Mouse (Mus musculus): ENCODE data around the gene Cnih1. TPM values are rescaled to one million over a fixed set of nuclear protein-coding genes. Genes with fewer than 3 reads are reported as not detected.
A peak's percentile ranks its signal among the peaks of the same experiment; 100 is the strongest.

Gene Cnih1
- polyA plus RNA-seq, 1 experiment from 2014 or later, result 90.7 TPM

GRCm38 (mm10) chr14:46782187-46782828 lies 5.9 kb downstream of the Cnih1 start:
- no peak overlapping the region for H3K9ac ChIP-seq (replicated peaks)
- TF ChIP-seq CTCF (IDR thresholded peaks at IDR 0.05; ENCODE audit: low read depth), result no peak
- no peak for TF ChIP-seq EP300 (IDR thresholded peaks at IDR 0.05; ENCODE audit: low read depth)
- H3K27me3 ChIP-seq (ENCODE audit: insufficient read depth, low read length), result no peaks in the 10 kb centered on the region
- ATAC-seq (no peak), DNase-seq (no peak)
- WGBS (ENCODE audit: insufficient replicate concordance), result 84% methylated on average over 8 of the region's 8 CpGs
- H3K36me3 ChIP-seq (replicated peaks; ENCODE audit: insufficient read depth, low read length), result peaks cover 49% of the 10 kb centered on the region
- peaks cover 8% of the 10 kb centered on the region for H3K4me1 ChIP-seq (ENCODE audit: insufficient read depth)
- no peak overlapping the region for H3K27ac ChIP-seq (ENCODE audit: low read depth)
- H3K9me3 ChIP-seq (ENCODE audit: low read length), result peaks cover 5% of the 10 kb centered on the region; the same call in 1 of the 2 replicates
- H3K4me3 ChIP-seq (ENCODE audit: low read depth, low read length), result no peak overlapping the region
- H3K4me2 ChIP-seq (ENCODE audit: low read depth, low read length), result no peak overlapping the region

GRCm38 (mm10) chr14:46781086-46781485 lies 7.1 kb downstream of the Cnih1 start:
- H3K4me3 ChIP-seq (ENCODE audit: low read depth, low read length), result no peak overlapping the region
- no peak overlapping the region for H3K4me2 ChIP-seq (ENCODE audit: low read depth, low read length)
- peaks cover 5% of the 10 kb centered on the region; the same call in 1 of the 2 replicates for H3K9me3 ChIP-seq (ENCODE audit: low read length)
- H3K4me1 ChIP-seq (ENCODE audit: insufficient read depth), result no peaks in the 10 kb centered on the region
- TF ChIP-seq CTCF (IDR thresholded peaks at IDR 0.05; ENCODE audit: low read depth) (no peak), EP300 (IDR thresholded peaks at IDR 0.05; ENCODE audit: low read depth) (no peak)
- H3K9ac ChIP-seq (replicated peaks), result no peak overlapping the region
- ATAC-seq (no peak), DNase-seq (no peak)
- no peak overlapping the region for H3K27ac ChIP-seq (ENCODE audit: low read depth)
- H3K36me3 ChIP-seq (replicated peaks; ENCODE audit: insufficient read depth, low read length), result peaks cover 59% of the 10 kb centered on the region
- 89% methylated on average over 7 of the region's 7 CpGs for WGBS (ENCODE audit: insufficient replicate concordance)
- no peaks in the 10 kb centered on the region for H3K27me3 ChIP-seq (ENCODE audit: insufficient read depth, low read length)

GRCm38 (mm10) chr14:46779217-46779616 lies 9.0 kb downstream of the Cnih1 start:
- no peak overlapping the region for H3K4me2 ChIP-seq (ENCODE audit: low read depth, low read length)
- H3K27ac ChIP-seq (ENCODE audit: low read depth), result no peak overlapping the region
- H3K4me1 ChIP-seq (ENCODE audit: insufficient read depth), result no peaks in the 10 kb centered on the region
- WGBS (ENCODE audit: insufficient replicate concordance), result 85% methylated on average over 7 of the region's 7 CpGs
- H3K27me3 ChIP-seq (ENCODE audit: insufficient read depth, low read length), result no peaks in the 10 kb centered on the region
- peaks cover 57% of the 10 kb centered on the region for H3K36me3 ChIP-seq (replicated peaks; ENCODE audit: insufficient read depth, low read length)
- TF ChIP-seq EP300 (IDR thresholded peaks at IDR 0.05; ENCODE audit: low read depth), result no peak
- TF ChIP-seq CTCF (IDR thresholded peaks at IDR 0.05; ENCODE audit: low read depth), result peak; percentile 52
- no peak overlapping the region for H3K9ac ChIP-seq (replicated peaks)
- peaks cover 5% of the 10 kb centered on the region; the same call in 1 of the 2 replicates for H3K9me3 ChIP-seq (ENCODE audit: low read length)
- ATAC-seq (no peak), DNase-seq (no peak)
- H3K4me3 ChIP-seq (ENCODE audit: low read depth, low read length), result no peak overlapping the region

GRCm38 (mm10) chr14:46778756-46779155 lies 9.5 kb downstream of the Cnih1 start:
- Histone ChIP-seq H3K27me3 (ENCODE audit: insufficient read depth, low read length) (no peaks in the 10 kb centered on the region), H3K4me2 (ENCODE audit: low read depth, low read length) (no peak overlapping the region), H3K9me3 (ENCODE audit: low read length) (peaks cover 5% of the 10 kb centered on the region; the same call in 1 of the 2 replicates), H3K27ac (ENCODE audit: low read depth) (no peak overlapping the region), H3K36me3 (replicated peaks; ENCODE audit: insufficient read depth, low read length) (peaks cover 59% of the 10 kb centered on the region), H3K9ac (replicated peaks) (no peak overlapping the region), H3K4me1 (ENCODE audit: insufficient read depth) (no peaks in the 10 kb centered on the region), H3K4me3 (ENCODE audit: low read depth, low read length) (no peak overlapping the region)
- ATAC-seq (no peak), DNase-seq (no peak)
- 91% methylated on average over 9 of the region's 9 CpGs for WGBS (ENCODE audit: insufficient replicate concordance)
- TF ChIP-seq CTCF (IDR thresholded peaks at IDR 0.05; ENCODE audit: low read depth), result no peak

- H3K4me1 ChIP-seq (ENCODE audit: insufficient read depth), result no peaks in the 10 kb centered on the region
- ATAC-seq (no peak), DNase-seq (no peak)
- no peak overlapping the region for H3K4me3 ChIP-seq (ENCODE audit: low read depth, low read length)
- no peaks in the 10 kb centered on the region for H3K9me3 ChIP-seq (ENCODE audit: low read length)
- 87% methylated on average over 6 of the region's 6 CpGs for WGBS (ENCODE audit: insufficient replicate concordance)
- H3K27ac ChIP-seq (ENCODE audit: low read depth), result no peak overlapping the region
- H3K4me2 ChIP-seq (ENCODE audit: low read depth, low read length), result no peak overlapping the region
- H3K27me3 ChIP-seq (ENCODE audit: insufficient read depth, low read length), result no peaks in the 10 kb centered on the region
- H3K36me3 ChIP-seq (replicated peaks; ENCODE audit: insufficient read depth, low read length), result peaks cover 79% of the 10 kb centered on the region
- H3K9ac ChIP-seq (replicated peaks), result no peak overlapping the region
- TF ChIP-seq EP300 (IDR thresholded peaks at IDR 0.05; ENCODE audit: low read depth) (no peak), CTCF (IDR thresholded peaks at IDR 0.05; ENCODE audit: low read depth) (no peak)
These were observed 18.2 kb downstream of the Cnih1 start for GRCm38 (mm10) chr14:46770036-46770435.

- no peak for TF ChIP-seq CTCF (IDR thresholded peaks at IDR 0.05; ENCODE audit: low read depth)
- no peak for TF ChIP-seq EP300 (IDR thresholded peaks at IDR 0.05; ENCODE audit: low read depth)
- Histone ChIP-seq H3K4me3 (ENCODE audit: low read depth, low read length) (no peak overlapping the region), H3K4me1 (ENCODE audit: insufficient read depth) (peaks cover under 1% of the 10 kb centered on the region; the same call in 1 of the 2 replicates), H3K27ac (ENCODE audit: low read depth) (no peak overlapping the region), H3K9ac (replicated peaks) (no peak overlapping the region), H3K9me3 (ENCODE audit: low read length) (no peaks in the 10 kb centered on the region), H3K36me3 (replicated peaks; ENCODE audit: insufficient read depth, low read length) (peaks cover 79% of the 10 kb centered on the region), H3K27me3 (ENCODE audit: insufficient read depth, low read length) (no peaks in the 10 kb centered on the region), H3K4me2 (ENCODE audit: low read depth, low read length) (no peak overlapping the region)
- 86% methylated on average over 12 of the region's 12 CpGs for WGBS (ENCODE audit: insufficient replicate concordance)
- DNase-seq, result no peak
- no peak for ATAC-seq
These were observed 21.1 kb downstream of the Cnih1 start for GRCm38 (mm10) chr14:46767116-46767515.

Measured in liver, postnatal 0 days (tissue).